Mouse (Mus musculus) hindbrain, embryonic 11.5 days (tissue): Measurements from ENCODE around the gene Arfgap3. TPM values are rescaled to one million over a fixed set of nuclear protein-coding genes. Genes with fewer than 3 reads are reported as not detected.
A peak's percentile ranks its signal among the peaks of the same experiment; 100 is the strongest.

Source experiments
- ATAC-seq: fragments of 200-750 bp; cut with Nextera tagmentation; 2 replicates; pipeline ENCODE4 v1.8.0; 2017; ENCODE audit warnings: mild to moderate bottlenecking, moderate TSS enrichment, moderate library complexity; ENCODE audit not compliant: low FRiP score
- DNase-seq: peaks from one replicate; pipeline ENCODE4 v3.0.0-alpha.2; 2015; ENCODE audit warnings: low spot score
- H3K27ac ChIP-seq: fragments of 300-500 bp; sonication (generic); 2 replicates; pipeline ENCODE4 v1.5.1; 2014; ENCODE audit warnings: mild to moderate bottlenecking, low read depth, low read length
- H3K27me3 ChIP-seq: fragments of 300-500 bp; sonication (generic); 2 replicates; pipeline ENCODE4 v1.6.1; 2014; ENCODE audit warnings: mild to moderate bottlenecking, low read length, moderate library complexity, mixed read lengths; ENCODE audit not compliant: control insufficient read depth, insufficient read depth
- H3K36me3 ChIP-seq: fragments of 300-500 bp; sonication (generic); 2 replicates; pipeline ENCODE4 v1.6.1; 2014; ENCODE audit warnings: mild to moderate bottlenecking, low read length, moderate library complexity, mixed read lengths; ENCODE audit not compliant: control insufficient read depth, insufficient read depth
- H3K4me1 ChIP-seq: fragments of 300-500 bp; sonication (generic); replicated peaks from 2 replicates; pipeline ENCODE4 v1.6.1; 2014; ENCODE audit warnings: low read length, mixed read lengths; ENCODE audit not compliant: control insufficient read depth, insufficient read depth
- H3K4me2 ChIP-seq: fragments of 300-500 bp; sonication (generic); replicated peaks from 2 replicates; pipeline ENCODE4 v1.6.1; 2014; ENCODE audit warnings: mild to moderate bottlenecking, low read depth, low read length
- H3K4me3 ChIP-seq: fragments of 300-500 bp; sonication (generic); 2 replicates; pipeline ENCODE4 v1.5.1; 2014; ENCODE audit warnings: low read depth, low read length
- H3K9ac ChIP-seq: fragments of 300-500 bp; sonication (generic); 2 replicates; pipeline ENCODE4 v1.6.1; 2014; ENCODE audit warnings: low read depth, low read length
- H3K9me3 ChIP-seq: fragments of 300-500 bp; sonication (generic); 2 replicates; pipeline ENCODE4 v1.6.1; 2016; ENCODE audit warnings: low read length; ENCODE audit not compliant: control insufficient read depth
- WGBS: fragments of 180-500 bp; shearing (Covaris S2); extraction: QIAGEN DNeasy Blood & Tissue Kit; methylation state at CpG from one replicate; pipeline ENCODE4 v1.1.7; 2014; 5-methylcytosine and 5-hydroxymethylcytosine counted together
- polyA plus RNA-seq: library from polyadenylated mRNA; unstranded; fragments of >200 nt; fragmentation: Nextera tagmentation; extraction: Ambion mirVana; gene quantifications from 2 replicates; pipeline ENCODE4 v1.2.1, GENCODE M21; 2014

Arfgap3 gene
- polyA plus RNA-seq, 1 experiment from 2014 or later = 40.1 TPM

- H3K27ac ChIP-seq = no peak overlapping the region
Observed at GRCm38 (mm10) chr15:83263405-83263804, 86.6 kb downstream of the Arfgap3 start.

GRCm38 (mm10) chr15:83257906-83258305 lies 92.1 kb downstream of the Arfgap3 start:
- 88% methylated on average over 13 of the region's 13 CpGs for WGBS

More at GRCm38 (mm10) chr15:83263405-83263804, 86.6 kb downstream of the Arfgap3 start:
- ATAC-seq (no peak), DNase-seq (no peak)
- Histone ChIP-seq H3K4me1 (no peaks in the 10 kb centered on the region), H3K27me3 (no peaks in the 10 kb centered on the region), H3K9me3 (no peaks in the 10 kb centered on the region), H3K4me3 (no peak overlapping the region), H3K36me3 (no peaks in the 10 kb centered on the region), H3K9ac (no peak overlapping the region), H3K4me2 (no peak overlapping the region)
- WGBS = 81% methylated on average over 5 of the region's 5 CpGs

GRCm38 (mm10) chr15:83256491-83256890 lies 93.6 kb downstream of the Arfgap3 start:
- no peak for ATAC-seq

More at GRCm38 (mm10) chr15:83257906-83258305, 92.1 kb downstream of the Arfgap3 start:
- Histone ChIP-seq H3K27me3 (no peaks in the 10 kb centered on the region), H3K27ac (no peak overlapping the region), H3K4me3 (no peak overlapping the region), H3K9ac (no peak overlapping the region), H3K9me3 (no peaks in the 10 kb centered on the region), H3K4me2 (no peak overlapping the region), H3K36me3 (no peaks in the 10 kb centered on the region), H3K4me1 (no peaks in the 10 kb centered on the region)
- DNase-seq (no peak), ATAC-seq (no peak)

GRCm38 (mm10) chr15:83255944-83256343 lies 94.1 kb downstream of the Arfgap3 start:
- no peaks in the 10 kb centered on the region for H3K36me3 ChIP-seq
- H3K4me1 ChIP-seq = 0 out of 2 replicates have a peak, but pooled peaks cover 3% of the 10 kb centered on the region
- no peak overlapping the region for H3K4me3 ChIP-seq
- 85% methylated on average over 7 of the region's 7 CpGs for WGBS
- no peak overlapping the region for H3K27ac ChIP-seq
- H3K9me3 ChIP-seq = no peaks in the 10 kb centered on the region
- peaks cover 15% of the 10 kb centered on the region for H3K27me3 ChIP-seq
- DNase-seq (no peak), ATAC-seq (no peak)
- H3K4me2 ChIP-seq = no peak overlapping the region
- no peak overlapping the region for H3K9ac ChIP-seq

More at GRCm38 (mm10) chr15:83256491-83256890, 93.6 kb downstream of the Arfgap3 start:
- Histone ChIP-seq H3K27ac (no peak overlapping the region), H3K9me3 (no peaks in the 10 kb centered on the region), H3K9ac (no peak overlapping the region), H3K4me2 (no peak overlapping the region), H3K4me3 (no peak overlapping the region), H3K4me1 (no peaks in the 10 kb centered on the region), H3K27me3 (peaks cover 10% of the 10 kb centered on the region), H3K36me3 (no peaks in the 10 kb centered on the region)
- WGBS = 78% methylated on average over 4 of the region's 4 CpGs
- DNase-seq = no peak

GRCm38 (mm10) chr15:83255191-83255782 lies 94.8 kb downstream of the Arfgap3 start:
- Histone ChIP-seq H3K9ac (no peak overlapping the region), H3K27me3 (peaks cover 21% of the 10 kb centered on the region), H3K4me3 (no peak overlapping the region), H3K4me1 (0 out of 2 replicates have a peak, but pooled peaks cover 3% of the 10 kb centered on the region), H3K27ac (no peak overlapping the region), H3K36me3 (no peaks in the 10 kb centered on the region), H3K4me2 (no peak overlapping the region), H3K9me3 (no peaks in the 10 kb centered on the region)
- WGBS = 95% methylated on average over 4 of the region's 4 CpGs
- no peak for DNase-seq
- no peak for ATAC-seq

- Histone ChIP-seq H3K4me2 (no peak overlapping the region), H3K4me3 (no peak overlapping the region), H3K4me1 (0 out of 2 replicates have a peak, but pooled peaks cover 3% of the 10 kb centered on the region), H3K27ac (no peak overlapping the region), H3K36me3 (no peaks in the 10 kb centered on the region), H3K9me3 (no peaks in the 10 kb centered on the region), H3K9ac (no peak overlapping the region), H3K27me3 (peaks cover 24% of the 10 kb centered on the region)
- 70% methylated on average over 10 of the region's 10 CpGs for WGBS
- no peak for DNase-seq
- ATAC-seq = no peak
Observed at GRCm38 (mm10) chr15:83254372-83255070, 95.5 kb downstream of the Arfgap3 start.

GRCm38 (mm10) chr15:83252060-83252459 lies 98.0 kb downstream of the Arfgap3 start:
- 76% methylated on average over 14 of the region's 14 CpGs for WGBS
- H3K9me3 ChIP-seq = no peaks in the 10 kb centered on the region
- DNase-seq = peak; percentile 15
- peaks cover 24% of the 10 kb centered on the region for H3K27me3 ChIP-seq
- H3K4me1 ChIP-seq = 0 out of 2 replicates have a peak, but pooled peaks cover 3% of the 10 kb centered on the region
- H3K9ac ChIP-seq = no peak overlapping the region
- no peak overlapping the region for H3K4me3 ChIP-seq
- H3K27ac ChIP-seq = no peak overlapping the region
- H3K4me2 ChIP-seq = no peak overlapping the region
- no peak for ATAC-seq
- no peaks in the 10 kb centered on the region for H3K36me3 ChIP-seq

- H3K4me1 ChIP-seq = 0 out of 2 replicates have a peak, but pooled peaks cover 3% of the 10 kb centered on the region
- H3K4me2 ChIP-seq = peak within 1 kb of the TSS; percentile 87
- no peaks in the 10 kb centered on the region for H3K9me3 ChIP-seq
- 1% methylated on average over 56 of the region's 66 CpGs for WGBS
- peak; percentile 58 for DNase-seq
- 0 out of 2 replicates have a peak within 1 kb of the TSS, but pooled peaks have one; percentile 31 for H3K9ac ChIP-seq
- H3K4me3 ChIP-seq = peak within 1 kb of the TSS; percentile 43
- H3K36me3 ChIP-seq = no peaks in the 10 kb centered on the region
- ATAC-seq = no peak
- peaks cover 24% of the 10 kb centered on the region for H3K27me3 ChIP-seq
- H3K27ac ChIP-seq = no peak within 1 kb of the TSS
Observed at GRCm38 (mm10) chr15:83251176-83252004, 98.7 kb downstream of the Arfgap3 start, which contains the start of gene A4galt. A4galt (minus strand) TSS chr15:83251774.
